Mouse (Mus musculus): Measurements from ENCODE around the gene Adra2c. TPM values are rescaled to one million over a fixed set of nuclear protein-coding genes. Genes with fewer than 3 reads are reported as not detected.

Gene Adra2c
- polyA plus RNA-seq, 1 experiment from 2014 or later: not detected

DNA sequence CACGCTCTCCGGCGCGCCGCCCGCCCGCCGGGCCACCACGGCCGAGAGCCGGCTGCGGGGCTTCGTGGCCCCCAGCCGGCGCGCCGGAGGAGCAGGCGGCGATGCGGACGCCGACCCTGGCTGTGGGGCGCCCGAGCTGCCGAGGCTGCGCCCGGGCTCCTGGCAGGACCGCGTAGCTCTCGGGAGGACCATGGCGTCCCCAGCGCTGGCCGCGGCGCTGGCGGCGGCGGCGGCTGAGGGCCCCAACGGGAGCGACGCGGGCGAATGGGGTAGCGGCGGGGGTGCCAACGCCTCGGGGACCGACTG is 1.5 kb downstream of the Adra2c start:
- Histone ChIP-seq H3K9ac (replicated peaks; ENCODE audit: low read depth) (no peak overlapping the region), H3K4me2 (replicated peaks; ENCODE audit: low read depth, low read length) (peak overlapping the region; percentile 65), H3K4me1 (ENCODE audit: insufficient read depth, low read depth, low read length) (no peaks in the 10 kb centered on the region), H3K27ac (ENCODE audit: low read length) (no peak overlapping the region), H3K27me3 (replicated peaks; ENCODE audit: insufficient read depth, low read length) (peaks cover 54% of the 10 kb centered on the region), H3K36me3 (ENCODE audit: insufficient read depth, low read length) (no peaks in the 10 kb centered on the region), H3K4me3 (ENCODE audit: low read depth, low read length) (peak overlapping the region; percentile 35; the same call in 1 of the 2 replicates), H3K9me3 (ENCODE audit: low read length) (no peaks in the 10 kb centered on the region)
- DNase-seq (ENCODE audit: low spot score) (no peak), ATAC-seq (no peak)
- TF ChIP-seq CTCF (IDR thresholded peaks at IDR 0.05) (no peak), EP300 (IDR thresholded peaks at IDR 0.05) (no peak)
- 3% methylated on average over 39 of the region's 49 CpGs for WGBS

DNA sequence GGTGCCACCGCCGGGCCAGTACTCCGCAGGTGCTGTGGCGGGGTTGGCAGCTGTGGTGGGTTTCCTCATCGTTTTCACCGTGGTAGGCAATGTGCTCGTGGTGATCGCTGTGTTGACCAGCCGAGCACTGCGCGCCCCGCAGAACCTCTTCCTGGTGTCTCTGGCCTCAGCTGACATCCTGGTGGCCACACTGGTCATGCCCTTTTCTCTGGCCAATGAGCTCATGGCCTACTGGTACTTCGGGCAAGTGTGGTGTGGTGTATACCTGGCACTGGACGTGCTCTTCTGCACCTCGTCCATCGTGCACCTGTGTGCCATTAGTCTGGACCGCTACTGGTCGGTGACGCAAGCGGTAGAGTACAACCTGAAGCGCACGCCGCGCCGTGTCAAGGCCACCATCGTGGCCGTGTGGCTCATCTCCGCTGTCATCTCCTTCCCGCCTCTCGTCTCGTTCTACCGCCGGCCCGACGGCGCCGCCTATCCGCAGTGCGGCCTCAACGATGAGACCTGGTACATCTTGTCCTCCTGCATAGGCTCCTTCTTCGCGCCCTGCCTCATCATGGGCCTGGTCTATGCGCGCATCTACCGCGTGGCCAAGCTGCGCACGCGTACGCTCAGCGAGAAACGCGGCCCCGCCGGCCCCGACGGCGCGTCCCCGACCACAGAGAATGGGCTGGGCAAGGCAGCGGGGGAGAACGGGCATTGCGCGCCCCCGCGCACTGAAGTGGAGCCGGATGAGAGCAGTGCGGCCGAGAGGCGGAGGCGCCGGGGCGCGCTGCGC is 2.1 kb downstream of the Adra2c start:
- Histone ChIP-seq H3K36me3 (ENCODE audit: insufficient read depth, low read length) (no peaks in the 10 kb centered on the region), H3K4me2 (replicated peaks; ENCODE audit: low read depth, low read length) (peak overlapping the region; percentile 65), H3K9me3 (ENCODE audit: low read length) (no peaks in the 10 kb centered on the region), H3K27ac (ENCODE audit: low read length) (no peak overlapping the region), H3K27me3 (replicated peaks; ENCODE audit: insufficient read depth, low read length) (peaks cover 54% of the 10 kb centered on the region), H3K9ac (replicated peaks; ENCODE audit: low read depth) (no peak overlapping the region), H3K4me1 (ENCODE audit: insufficient read depth, low read depth, low read length) (no peaks in the 10 kb centered on the region), H3K4me3 (ENCODE audit: low read depth, low read length) (peak overlapping the region; percentile 35; the same call in 1 of the 2 replicates)
- TF ChIP-seq EP300 (IDR thresholded peaks at IDR 0.05) (no peak), CTCF (IDR thresholded peaks at IDR 0.05) (no peak)
- 6% methylated on average over 71 of the region's 75 CpGs for WGBS
- DNase-seq (ENCODE audit: low spot score): no peak
- no peak for ATAC-seq

DNA sequence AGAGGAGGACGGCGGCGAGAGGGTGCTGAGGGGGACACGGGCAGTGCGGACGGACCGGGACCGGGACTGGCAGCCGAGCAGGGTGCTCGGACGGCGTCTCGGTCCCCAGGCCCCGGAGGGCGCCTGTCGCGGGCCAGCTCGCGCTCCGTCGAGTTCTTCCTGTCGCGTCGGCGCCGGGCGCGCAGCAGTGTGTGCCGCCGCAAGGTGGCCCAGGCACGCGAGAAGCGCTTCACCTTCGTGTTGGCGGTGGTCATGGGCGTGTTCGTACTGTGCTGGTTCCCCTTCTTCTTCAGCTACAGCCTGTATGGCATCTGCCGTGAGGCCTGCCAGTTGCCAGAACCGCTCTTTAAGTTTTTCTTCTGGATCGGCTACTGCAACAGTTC is 2.7 kb downstream of the Adra2c start:
- no peak for ATAC-seq
- no peak overlapping the region for H3K4me2 ChIP-seq (replicated peaks; ENCODE audit: low read depth, low read length)
- no peaks in the 10 kb centered on the region for H3K4me1 ChIP-seq (ENCODE audit: insufficient read depth, low read depth, low read length)
- H3K4me3 ChIP-seq (ENCODE audit: low read depth, low read length): no peak overlapping the region; the same call in 1 of the 2 replicates
- no peak for DNase-seq (ENCODE audit: low spot score)
- H3K27ac ChIP-seq (ENCODE audit: low read length): no peak overlapping the region
- H3K27me3 ChIP-seq (replicated peaks; ENCODE audit: insufficient read depth, low read length): peaks cover 54% of the 10 kb centered on the region
- H3K9me3 ChIP-seq (ENCODE audit: low read length): no peaks in the 10 kb centered on the region
- H3K9ac ChIP-seq (replicated peaks; ENCODE audit: low read depth): no peak overlapping the region
- TF ChIP-seq EP300 (IDR thresholded peaks at IDR 0.05) (no peak), CTCF (IDR thresholded peaks at IDR 0.05) (no peak)
- no peaks in the 10 kb centered on the region for H3K36me3 ChIP-seq (ENCODE audit: insufficient read depth, low read length)
- 4% methylated on average over 24 of the region's 40 CpGs for WGBS

DNA sequence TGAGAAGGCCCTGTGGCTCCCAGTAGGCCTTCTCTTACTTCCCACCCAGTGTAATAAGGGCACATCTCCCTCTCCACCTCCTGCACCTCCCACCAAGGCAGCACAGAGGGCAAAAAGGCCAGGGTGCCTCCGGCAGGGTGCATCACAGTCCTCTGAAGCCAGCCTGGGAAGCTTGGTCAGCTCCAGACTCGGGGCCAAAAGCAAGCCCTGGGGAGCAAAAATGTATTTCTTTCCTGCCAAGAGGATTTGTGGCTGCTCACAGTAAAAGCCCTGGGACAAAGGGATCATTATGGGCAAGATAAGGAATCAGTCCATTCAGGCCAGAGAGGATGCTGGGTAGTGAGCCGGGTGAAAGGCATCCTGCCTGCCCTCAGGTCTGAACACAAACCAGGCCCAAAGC is 7.2 kb downstream of the Adra2c start:
- Histone ChIP-seq H3K9ac (replicated peaks; ENCODE audit: low read depth) (no peak overlapping the region), H3K4me3 (ENCODE audit: low read depth, low read length) (no peak overlapping the region), H3K36me3 (ENCODE audit: insufficient read depth, low read length) (no peaks in the 10 kb centered on the region), H3K9me3 (ENCODE audit: low read length) (no peaks in the 10 kb centered on the region), H3K27me3 (replicated peaks; ENCODE audit: insufficient read depth, low read length) (peaks cover 18% of the 10 kb centered on the region), H3K27ac (ENCODE audit: low read length) (no peak overlapping the region), H3K4me2 (replicated peaks; ENCODE audit: low read depth, low read length) (no peak overlapping the region), H3K4me1 (ENCODE audit: insufficient read depth, low read depth, low read length) (no peaks in the 10 kb centered on the region)
- ATAC-seq: no peak
- 25% methylated on average over 3 of the region's 3 CpGs for WGBS
- DNase-seq (ENCODE audit: low spot score): no peak
- TF ChIP-seq EP300 (IDR thresholded peaks at IDR 0.05): no peak
- TF ChIP-seq CTCF (IDR thresholded peaks at IDR 0.05): no peak

DNA sequence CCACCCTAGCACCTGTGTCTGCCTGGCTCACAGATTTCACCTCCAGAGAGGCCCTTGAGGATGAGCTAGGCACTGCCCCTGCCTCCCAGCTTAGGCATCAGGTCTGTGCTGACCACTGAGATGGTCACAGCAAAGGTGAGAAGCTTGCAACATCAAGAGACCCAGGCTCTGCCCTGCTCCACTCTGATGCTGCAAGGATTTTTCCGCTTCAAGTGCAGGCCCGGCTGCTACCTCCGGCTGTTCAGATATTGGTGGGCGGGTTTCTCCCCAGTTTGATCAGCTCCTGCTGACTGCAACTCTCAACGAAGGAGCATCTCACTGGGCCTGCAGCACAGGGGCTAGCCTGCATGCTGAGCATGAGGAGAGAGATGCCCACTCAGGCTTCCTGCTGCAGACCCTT is 8.1 kb downstream of the Adra2c start:
- Histone ChIP-seq H3K27me3 (replicated peaks; ENCODE audit: insufficient read depth, low read length) (peaks cover 9% of the 10 kb centered on the region), H3K4me3 (ENCODE audit: low read depth, low read length) (no peak overlapping the region), H3K9ac (replicated peaks; ENCODE audit: low read depth) (no peak overlapping the region), H3K27ac (ENCODE audit: low read length) (no peak overlapping the region), H3K4me2 (replicated peaks; ENCODE audit: low read depth, low read length) (no peak overlapping the region), H3K36me3 (ENCODE audit: insufficient read depth, low read length) (no peaks in the 10 kb centered on the region), H3K9me3 (ENCODE audit: low read length) (no peaks in the 10 kb centered on the region), H3K4me1 (ENCODE audit: insufficient read depth, low read depth, low read length) (no peaks in the 10 kb centered on the region)
- DNase-seq (ENCODE audit: low spot score) (no peak), ATAC-seq (no peak)
- 71% methylated on average over 5 of the region's 5 CpGs for WGBS
- no peak for TF ChIP-seq CTCF (IDR thresholded peaks at IDR 0.05)

DNA sequence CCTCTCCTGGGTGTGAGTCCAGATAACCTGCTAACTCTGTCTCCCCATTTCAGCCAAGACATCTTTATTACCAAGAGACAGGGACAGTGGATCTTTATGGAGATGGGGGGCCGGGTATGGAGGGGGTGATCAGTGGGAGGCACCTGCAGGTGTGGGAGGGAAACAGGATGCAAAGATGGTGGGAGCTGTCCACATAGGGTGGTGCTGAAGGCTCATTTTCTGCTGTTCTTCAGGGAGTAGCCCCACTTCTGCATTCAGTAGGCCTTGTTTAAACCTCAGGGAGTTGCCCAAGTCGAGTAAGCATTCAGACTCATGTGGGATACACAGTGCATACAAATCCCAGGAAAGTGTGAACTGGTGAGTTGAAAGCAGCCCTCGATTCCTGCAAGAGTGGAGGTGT is 21.5 kb downstream of the Adra2c start:
- Histone ChIP-seq H3K4me1 (ENCODE audit: insufficient read depth, low read depth, low read length) (no peaks in the 10 kb centered on the region), H3K27me3 (replicated peaks; ENCODE audit: insufficient read depth, low read length) (no peaks in the 10 kb centered on the region; the same call in 1 of the 2 replicates), H3K36me3 (ENCODE audit: insufficient read depth, low read length) (no peaks in the 10 kb centered on the region), H3K4me2 (replicated peaks; ENCODE audit: low read depth, low read length) (no peak overlapping the region), H3K4me3 (ENCODE audit: low read depth, low read length) (no peak overlapping the region), H3K9me3 (ENCODE audit: low read length) (no peaks in the 10 kb centered on the region), H3K27ac (ENCODE audit: low read length) (no peak overlapping the region), H3K9ac (replicated peaks; ENCODE audit: low read depth) (no peak overlapping the region)
- DNase-seq (ENCODE audit: low spot score): peak; percentile 28
- ATAC-seq: no peak
- WGBS: 21% methylated on average over 3 of the region's 3 CpGs
- TF ChIP-seq CTCF (IDR thresholded peaks at IDR 0.05): no peak
- no peak for TF ChIP-seq EP300 (IDR thresholded peaks at IDR 0.05)
